Mouse (Mus musculus): ENCODE measurements around the gene Tuba1c.

GRCm38 (mm10) chr15:98997938-98998774, 31.5 kb upstream of the Tuba1c start:
- TF ChIP-seq MAX (IDR thresholded peaks at IDR 0.05; ENCODE audit: low read length) (no peak), USF1 (IDR thresholded peaks at IDR 0.05; ENCODE audit: low read depth, low read length) (no peak), MAZ (IDR thresholded peaks at IDR 0.05; ENCODE audit: low read depth, low read length) (0 out of 2 replicates have a peak, but pooled peaks have one; percentile 40), TCF12 (IDR thresholded peaks at IDR 0.05; ENCODE audit: low read depth, low read length) (0 out of 2 replicates have a peak, but pooled peaks have one; percentile 26), POLR2A (IDR thresholded peaks at IDR 0.05; ENCODE audit: control insufficient read depth in 1 of 2, insufficient read depth in 1 of 2, low read depth in 1 of 2, low read length in 2 of 2, poor library complexity in 1 of 2) (no peak), UBTF (IDR thresholded peaks at IDR 0.05; ENCODE audit: borderline replicate concordance, insufficient read depth, low read depth, low read length) (no peak), CTCF (IDR thresholded peaks at IDR 0.05 in 2 of 3, conservative IDR thresholded peaks at IDR 0.05 in 1 of 3; ENCODE audit: control insufficient read depth in 1 of 3, insufficient read depth in 1 of 3, low read depth in 2 of 3, low read length in 3 of 3, poor library complexity in 1 of 3, severe bottlenecking in 1 of 3) (no peak), MEF2A (IDR thresholded peaks at IDR 0.05; ENCODE audit: extremely low read depth, insufficient replicate concordance, low read depth, low read length, poor library complexity, severe bottlenecking) (no peak), CHD2 (IDR thresholded peaks at IDR 0.05; ENCODE audit: low read length) (no peak), CHD1 (IDR thresholded peaks at IDR 0.05; ENCODE audit: low read depth, low read length) (no peak)
